Mouse (Mus musculus): ENCODE results near the gene Gnb1l.
"Not testable (repeated sequence)": the region's sequence is repeated elsewhere in the genome, so short reads cannot be mapped to it uniquely, and the experiment has no call there.

DNA sequence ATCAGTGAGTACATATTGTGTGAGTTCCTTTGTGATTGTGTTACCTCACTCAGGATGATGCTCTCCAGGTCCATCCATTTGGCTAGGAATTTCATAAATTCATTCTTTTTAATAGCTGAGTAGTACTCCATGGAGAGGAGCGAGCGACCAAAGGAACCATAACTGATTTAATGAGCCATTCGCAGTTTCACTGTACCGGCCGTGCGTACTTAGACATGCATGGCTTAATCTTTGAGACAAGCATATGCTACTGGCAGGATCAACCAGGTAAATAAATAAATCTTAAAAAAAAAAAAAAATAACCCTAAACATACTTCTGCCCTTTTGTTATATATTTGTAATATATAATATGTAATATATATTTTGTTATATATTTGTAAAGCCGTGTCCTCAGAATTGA, 34.5 kb downstream of the Gnb1l start:
- TF ChIP-seq CTCF (IDR thresholded peaks at IDR 0.05; ENCODE audit: control insufficient read depth, insufficient read depth, low read length); POLR2A (IDR thresholded peaks at IDR 0.05; ENCODE audit: borderline replicate concordance, control insufficient read depth, low read depth, low read length): not testable (repeated sequence)

Measured in bone marrow, adult 2 months (tissue).